Comparison of ENCODE assay signal across 7 mouse cellular contexts in genomic region chr1:39530258-39530943, GRCm38 (mm10). TPM values are rescaled to one million over a fixed set of nuclear protein-coding genes. Genes with fewer than 3 reads are reported as not detected.
A peak's percentile ranks its signal among the peaks of the same experiment; 100 is the strongest.
DNase-seq lines count a peak whose midpoint lies in the region; TF ChIP-seq lines count a peak whose summit lies in the region.

No protein-coding gene starts in this region.

- H3K27ac ChIP-seq in ES-Bruce4 (ENCODE audit: insufficient read depth, low read length) = no peak overlapping the region
- no peak overlapping the region for H3K27ac ChIP-seq in cortical plate, adult 2 months (ENCODE audit: insufficient read depth, low read length)

- peak; percentile 46 for TF ChIP-seq CTCF in ES-Bruce4 (IDR thresholded peaks at IDR 0.05; ENCODE audit: low read depth, low read length)
- peak; percentile 87 for TF ChIP-seq CTCF in cortical plate, adult 2 months (IDR thresholded peaks at IDR 0.05; ENCODE audit: extremely low read depth, insufficient read depth, low read length)

- H3K27me3 ChIP-seq in ES-Bruce4 (ENCODE audit: control insufficient read depth, insufficient read depth, low read length, poor library complexity, severe bottlenecking) = no peaks in the 10 kb centered on the region

- no peak for TF ChIP-seq POLR2A in ES-Bruce4 (IDR thresholded peaks at IDR 0.05; ENCODE audit: insufficient read depth, low read length)
- TF ChIP-seq POLR2A in cortical plate, adult 2 months (IDR thresholded peaks at IDR 0.05; ENCODE audit: extremely low read depth, insufficient read depth, low read length) = no peak

- TF ChIP-seq EP300 in ES-Bruce4 (IDR thresholded peaks at IDR 0.05; ENCODE audit: insufficient read depth, low read depth, low read length) = no peak

- H3K36me3 ChIP-seq in ES-Bruce4 (ENCODE audit: control insufficient read depth, insufficient read depth, low read length, poor library complexity, severe bottlenecking) = no peaks in the 10 kb centered on the region

- DNase-seq in adrenal gland, adult 18-20 months (ENCODE audit: low spot score in 2 of 2) = peak; percentile 78 to 79
- DNase-seq in gastrocnemius, postnatal 4 days (ENCODE audit: low spot score in 2 of 2) = peak; percentile 54 to 77
- DNase-seq in layer of hippocampus, adult 8-10 months (ENCODE audit: low spot score in 2 of 2) = peak; percentile 46 to 84
- peak; percentile 89 for DNase-seq in lung, postnatal 10 days
- peak; percentile 90 for DNase-seq in right cerebral cortex, postnatal 4 days

- no peak overlapping the region for H3K4me3 ChIP-seq in ES-Bruce4 (ENCODE audit: low read depth, low read length)
- no peak overlapping the region for H3K4me3 ChIP-seq in cortical plate, adult 2 months (ENCODE audit: insufficient read depth, low read length)

- H3K9ac ChIP-seq in ES-Bruce4 (ENCODE audit: low read depth, poor library complexity, severe bottlenecking) = 0 out of 2 replicates have a peak overlapping the region, but pooled peaks have one; percentile 9

- H3K4me1 ChIP-seq in ES-Bruce4 (ENCODE audit: control insufficient read depth, insufficient read depth, low read length) = peaks cover 1% of the 10 kb centered on the region
- no peaks in the 10 kb centered on the region for H3K4me1 ChIP-seq in cortical plate, adult 2 months (ENCODE audit: control insufficient read depth, insufficient read depth, low read length)

- no peaks in the 10 kb centered on the region for H3K9me3 ChIP-seq in ES-Bruce4 (replicated peaks; ENCODE audit: control insufficient read depth, insufficient read depth, low read length, poor library complexity, severe bottlenecking)

RNA-seq across cellular contexts. Expression of gene Cnot11, which starts 4.4 kb away (rescaled TPM):
- polyA plus RNA-seq in ES-Bruce4 (2011; ENCODE audit: insufficient read depth, insufficient read length, low read depth, missing spikeins) = 60.0 and 73.3 TPM in 2 replicates
- 10 to 100 TPM; 15.3 to 16.7 TPM for total RNA-seq in adrenal gland, adult 18-20 months (2021)
- 18.8 and 18.9 TPM in 2 replicates for polyA plus RNA-seq in cortical plate, adult 2 months (2012; rRNA removed)
- total RNA-seq in gastrocnemius, postnatal 4 days (2021) = 10 to 100 TPM; 20.0 to 21.8 TPM
- total RNA-seq in layer of hippocampus, adult 8-10 months (2022) = 10 to 100 TPM; 22.0 to 24.5 (median 22.9) TPM

RNA-seq across cellular contexts. Expression of gene Rnf149, which starts 46.8 kb away (rescaled TPM):
- polyA plus RNA-seq in ES-Bruce4 (2011; ENCODE audit: insufficient read depth, insufficient read length, low read depth, missing spikeins) = 25.4 and 35.4 TPM in 2 replicates
- total RNA-seq in adrenal gland, adult 18-20 months (2021) = 10 to 100 TPM; 36.6 to 45.2 TPM
- 22.4 and 23.0 TPM in 2 replicates for polyA plus RNA-seq in cortical plate, adult 2 months (2012; rRNA removed)
- 10 to 100 TPM; 12.6 to 14.2 TPM for total RNA-seq in gastrocnemius, postnatal 4 days (2021)
- total RNA-seq in layer of hippocampus, adult 8-10 months (2022) = 10 to 100 TPM; 31.6 to 35.1 (median 32.7) TPM

RNA-seq across cellular contexts. Expression of gene Tbc1d8, which starts 51.8 kb away (rescaled TPM):
- polyA plus RNA-seq in ES-Bruce4 (2011; ENCODE audit: insufficient read depth, insufficient read length, low read depth, missing spikeins) = 34.6 and 35.2 TPM in 2 replicates
- total RNA-seq in adrenal gland, adult 18-20 months (2021) = 10 to 100 TPM in 1 of 2 experiments, 1 to 10 TPM in 1; 7.6 to 14.6 TPM
- polyA plus RNA-seq in cortical plate, adult 2 months (2012; rRNA removed) = 15.1 and 20.3 TPM in 2 replicates
- total RNA-seq in gastrocnemius, postnatal 4 days (2021) = 10 to 100 TPM; 21.2 to 21.4 TPM
- 10 to 100 TPM; 13.4 to 15.4 (median 15.0) TPM for total RNA-seq in layer of hippocampus, adult 8-10 months (2022)
